Mouse (Mus musculus) kidney, postnatal 0 days (tissue): ENCODE data around the gene Rbm28. TPM values are rescaled to one million over a fixed set of nuclear protein-coding genes. Genes with fewer than 3 reads are reported as not detected.

Experiments used
- ATAC-seq: fragments of 200-750 bp; cut with Nextera tagmentation; replicated peaks from 2 replicates; pipeline ENCODE4 v1.8.0; 2017; ENCODE audit warnings: low read depth, moderate number of reproducible peaks, moderate TSS enrichment, moderate library complexity; ENCODE audit not compliant: low FRiP score
- DNase-seq: peaks from one replicate; pipeline ENCODE4 v3.0.0-alpha.2; 2016; ENCODE audit warnings: low spot score
- H3K27ac ChIP-seq: fragments of 300-500 bp; sonication (generic); 2 replicates; pipeline ENCODE4 v1.5.1; 2014; ENCODE audit warnings: mild to moderate bottlenecking
- H3K27me3 ChIP-seq: fragments of 300-500 bp; sonication (generic); 2 replicates; pipeline ENCODE4 v1.6.1; 2014; ENCODE audit warnings: low read length, mixed read lengths; ENCODE audit not compliant: insufficient read depth
- H3K36me3 ChIP-seq: fragments of 300-500 bp; sonication (generic); 2 replicates; pipeline ENCODE4 v1.6.1; 2014; ENCODE audit warnings: low read length, mixed read lengths; ENCODE audit not compliant: insufficient read depth
- H3K4me1 ChIP-seq: fragments of 300-500 bp; sonication (generic); replicated peaks from 2 replicates; pipeline ENCODE4 v1.6.1; 2014; ENCODE audit warnings: antibody characterized with exemption, low read length, mixed read lengths; ENCODE audit not compliant: insufficient read depth
- H3K4me2 ChIP-seq: fragments of 300-500 bp; sonication (generic); 2 replicates; pipeline ENCODE4 v1.6.1; 2014; ENCODE audit warnings: mild to moderate bottlenecking, low read length, moderate library complexity, mixed read lengths
- H3K4me3 ChIP-seq: fragments of 300-500 bp; sonication (generic); replicated peaks from 2 replicates; pipeline ENCODE4 v1.5.1; 2014; ENCODE audit warnings: low read depth, low read length
- H3K9ac ChIP-seq: fragments of 300-500 bp; sonication (generic); 2 replicates; pipeline ENCODE4 v1.6.1; 2014; ENCODE audit warnings: low read depth, low read length
- H3K9me3 ChIP-seq: fragments of 300-500 bp; sonication (generic); replicated peaks from 2 replicates; pipeline ENCODE4 v1.6.1; 2016; ENCODE audit warnings: low read length, inconsistent platforms, mixed read lengths
- CTCF ChIP-seq: IDR thresholded peaks from 2 replicates; pipeline ENCODE4 v1.5.1; 2016; ENCODE audit warnings: antibody characterized with exemption, low read depth, mild to moderate bottlenecking, moderate library complexity
- WGBS: fragments of 180-500 bp; shearing (Covaris S2); extraction: QIAGEN DNeasy Blood & Tissue Kit; methylation state at CpG from one replicate; pipeline ENCODE4 v1.1.7; 2014; 5-methylcytosine and 5-hydroxymethylcytosine counted together
- polyA plus RNA-seq: library from polyadenylated mRNA; unstranded; fragments of >200 nt; fragmentation: Nextera tagmentation; extraction: Ambion mirVana; gene quantifications from 2 replicates; pipeline ENCODE4 v1.2.1, GENCODE M21; 2015

The Rbm28 gene
- polyA plus RNA-seq, 1 experiment from 2014 or later: 26.6 TPM

DNA sequence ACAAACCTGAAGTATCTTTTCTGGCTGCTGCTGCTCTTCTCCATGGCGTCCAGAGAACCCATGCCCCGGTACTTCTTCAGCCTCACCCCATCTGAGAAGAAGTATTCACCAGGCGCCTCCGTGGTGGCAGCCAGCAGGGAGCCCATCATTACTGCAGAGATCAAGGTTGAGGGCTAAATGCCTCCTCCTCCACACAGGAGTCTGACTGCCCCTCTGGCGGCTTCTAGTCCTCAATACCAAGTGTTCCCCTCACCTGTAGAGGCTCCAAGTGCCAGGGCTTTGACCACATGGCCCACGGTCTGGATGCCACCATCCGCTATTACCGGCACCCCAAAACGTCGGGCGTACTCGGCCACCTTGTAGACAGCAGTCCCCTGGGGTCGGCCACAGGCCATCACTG, 38.3 kb upstream of the Rbm28 start:
- no peak for DNase-seq
- WGBS: 88% methylated on average over 13 of the region's 13 CpGs
- H3K9me3 ChIP-seq: no peaks in the 10 kb centered on the region
- peaks cover 24% of the 10 kb centered on the region for H3K36me3 ChIP-seq
- H3K4me2 ChIP-seq: no peak overlapping the region
- no peak overlapping the region for H3K27ac ChIP-seq
- H3K9ac ChIP-seq: no peak overlapping the region
- no peaks in the 10 kb centered on the region for H3K27me3 ChIP-seq
- ATAC-seq: no peak
- H3K4me3 ChIP-seq: no peak overlapping the region
- no peak for TF ChIP-seq CTCF
- no peaks in the 10 kb centered on the region for H3K4me1 ChIP-seq

DNA sequence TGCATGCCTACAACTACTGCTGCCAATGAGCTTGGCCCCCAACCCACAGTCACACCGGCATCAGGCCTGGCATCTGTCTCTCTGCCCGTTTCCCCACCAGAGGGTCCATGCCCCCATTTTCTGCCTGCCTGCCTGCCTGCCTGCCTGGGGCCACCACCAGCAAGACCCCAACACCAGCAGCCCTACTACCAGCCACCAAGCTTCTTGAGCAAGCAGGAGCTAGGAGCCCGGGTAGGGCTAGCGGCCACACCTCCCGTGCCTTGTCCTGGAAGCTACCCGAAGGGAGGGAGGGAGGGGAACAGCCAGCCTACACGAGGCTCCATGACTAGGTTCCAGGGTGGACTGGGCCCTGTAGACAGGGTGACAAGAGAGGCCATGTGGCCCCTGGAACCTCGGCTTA, 37.2 kb upstream of the Rbm28 start:
- Histone ChIP-seq H3K4me2 (no peak overlapping the region), H3K4me3 (no peak overlapping the region), H3K9ac (no peak overlapping the region), H3K9me3 (no peaks in the 10 kb centered on the region), H3K27me3 (no peaks in the 10 kb centered on the region), H3K36me3 (peaks cover 24% of the 10 kb centered on the region), H3K4me1 (no peaks in the 10 kb centered on the region), H3K27ac (no peak overlapping the region)
- no peak for DNase-seq
- TF ChIP-seq CTCF: no peak
- ATAC-seq: no peak
- WGBS: 79% methylated on average over 7 of the region's 8 CpGs

DNA sequence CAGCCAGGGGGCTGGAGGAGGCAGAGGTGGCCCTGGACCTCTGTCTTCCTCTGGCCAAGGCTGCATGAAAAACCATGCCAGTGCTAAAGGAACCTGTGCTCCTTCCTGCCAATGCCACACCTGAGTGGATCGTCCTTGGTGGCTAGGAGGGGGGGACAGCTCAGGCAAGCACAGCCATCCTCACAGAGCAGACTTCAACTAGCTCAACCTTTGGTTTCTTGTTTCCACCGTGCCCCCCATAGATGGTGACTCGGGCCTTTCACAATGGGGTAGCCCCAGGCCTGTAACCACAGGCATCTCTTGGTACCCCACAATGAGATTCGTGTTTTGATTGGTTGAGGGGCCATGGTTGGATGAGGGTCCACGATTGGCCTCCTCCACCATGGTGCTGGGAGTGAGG, 36.5 kb upstream of the Rbm28 start:
- ATAC-seq (no peak), DNase-seq (no peak)
- TF ChIP-seq CTCF: no peak
- H3K27ac ChIP-seq: no peak overlapping the region
- H3K4me3 ChIP-seq: no peak overlapping the region
- no peaks in the 10 kb centered on the region for H3K4me1 ChIP-seq
- no peaks in the 10 kb centered on the region for H3K9me3 ChIP-seq
- peaks cover 20% of the 10 kb centered on the region for H3K36me3 ChIP-seq
- H3K4me2 ChIP-seq: no peak overlapping the region
- no peak overlapping the region for H3K9ac ChIP-seq
- no peaks in the 10 kb centered on the region for H3K27me3 ChIP-seq
- 93% methylated on average over 5 of the region's 5 CpGs for WGBS

DNA sequence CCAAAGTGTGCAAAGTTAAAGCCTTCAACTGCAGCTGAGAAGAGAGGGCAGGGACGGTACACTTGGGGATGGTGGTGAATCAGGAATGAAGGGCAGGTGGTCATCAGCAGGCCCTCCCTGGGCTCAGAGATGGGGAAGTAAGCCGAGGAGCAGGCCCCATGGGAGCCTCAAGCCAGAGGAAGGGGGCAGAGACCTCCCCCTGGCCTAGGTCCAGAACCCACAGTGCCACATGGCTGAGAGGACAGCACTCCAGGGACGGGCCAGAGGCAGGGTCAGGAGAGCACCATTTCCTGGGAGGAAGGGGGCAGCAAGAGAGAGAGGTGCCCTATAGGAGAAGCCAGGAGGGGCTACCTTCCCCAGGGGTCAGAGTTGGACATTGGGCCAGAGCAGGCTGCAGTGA, 35.7 kb upstream of the Rbm28 start:
- Histone ChIP-seq H3K4me3 (no peak overlapping the region), H3K9ac (no peak overlapping the region), H3K4me2 (no peak overlapping the region), H3K36me3 (peaks cover 16% of the 10 kb centered on the region), H3K27ac (no peak overlapping the region), H3K4me1 (no peaks in the 10 kb centered on the region), H3K9me3 (no peaks in the 10 kb centered on the region), H3K27me3 (no peaks in the 10 kb centered on the region)
- TF ChIP-seq CTCF: no peak
- 60% methylated on average over 3 of the region's 3 CpGs for WGBS
- DNase-seq (no peak), ATAC-seq (no peak)

DNA sequence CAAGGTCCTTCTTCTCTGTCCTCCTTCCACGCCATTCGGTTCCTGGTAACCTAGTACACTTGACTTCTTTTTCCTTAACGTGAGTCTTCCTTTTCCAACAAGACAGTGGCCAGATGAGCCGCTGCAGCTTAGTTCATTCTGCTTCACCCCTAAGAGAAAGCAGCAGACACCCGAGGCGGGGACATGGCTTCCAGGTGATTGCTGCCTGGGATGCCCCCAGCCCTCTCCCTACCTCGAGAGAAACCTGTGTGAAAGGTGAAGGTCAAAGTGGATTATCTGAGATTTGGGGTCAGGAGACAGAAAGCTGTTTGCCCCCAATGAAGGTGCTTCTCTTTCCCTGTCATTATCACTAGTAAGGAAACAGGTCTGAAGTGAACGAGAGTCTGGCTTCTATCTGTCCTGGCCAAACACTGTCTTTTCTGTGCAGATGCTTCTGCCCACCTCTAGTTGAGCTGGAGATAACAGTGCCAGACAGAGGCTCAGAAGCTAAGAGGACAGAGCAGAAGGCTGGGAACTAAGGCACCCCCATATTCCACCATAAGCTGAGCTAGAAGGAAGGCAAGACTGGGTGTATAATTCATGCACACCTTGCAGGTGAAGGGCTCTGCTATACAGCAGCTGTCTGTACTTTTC, 34.5 kb upstream of the Rbm28 start:
- H3K27me3 ChIP-seq: no peaks in the 10 kb centered on the region
- H3K4me1 ChIP-seq: no peaks in the 10 kb centered on the region
- peaks cover 16% of the 10 kb centered on the region for H3K36me3 ChIP-seq
- no peaks in the 10 kb centered on the region for H3K9me3 ChIP-seq
- 40% methylated on average over 8 of the region's 8 CpGs for WGBS
- DNase-seq: no peak
- no peak overlapping the region for H3K27ac ChIP-seq
- no peak overlapping the region for H3K9ac ChIP-seq
- no peak for ATAC-seq
- no peak for TF ChIP-seq CTCF
- peak overlapping the region; percentile 46 for H3K4me2 ChIP-seq
- peak overlapping the region; percentile 15; the same call in 1 of the 2 replicates for H3K4me3 ChIP-seq

DNA sequence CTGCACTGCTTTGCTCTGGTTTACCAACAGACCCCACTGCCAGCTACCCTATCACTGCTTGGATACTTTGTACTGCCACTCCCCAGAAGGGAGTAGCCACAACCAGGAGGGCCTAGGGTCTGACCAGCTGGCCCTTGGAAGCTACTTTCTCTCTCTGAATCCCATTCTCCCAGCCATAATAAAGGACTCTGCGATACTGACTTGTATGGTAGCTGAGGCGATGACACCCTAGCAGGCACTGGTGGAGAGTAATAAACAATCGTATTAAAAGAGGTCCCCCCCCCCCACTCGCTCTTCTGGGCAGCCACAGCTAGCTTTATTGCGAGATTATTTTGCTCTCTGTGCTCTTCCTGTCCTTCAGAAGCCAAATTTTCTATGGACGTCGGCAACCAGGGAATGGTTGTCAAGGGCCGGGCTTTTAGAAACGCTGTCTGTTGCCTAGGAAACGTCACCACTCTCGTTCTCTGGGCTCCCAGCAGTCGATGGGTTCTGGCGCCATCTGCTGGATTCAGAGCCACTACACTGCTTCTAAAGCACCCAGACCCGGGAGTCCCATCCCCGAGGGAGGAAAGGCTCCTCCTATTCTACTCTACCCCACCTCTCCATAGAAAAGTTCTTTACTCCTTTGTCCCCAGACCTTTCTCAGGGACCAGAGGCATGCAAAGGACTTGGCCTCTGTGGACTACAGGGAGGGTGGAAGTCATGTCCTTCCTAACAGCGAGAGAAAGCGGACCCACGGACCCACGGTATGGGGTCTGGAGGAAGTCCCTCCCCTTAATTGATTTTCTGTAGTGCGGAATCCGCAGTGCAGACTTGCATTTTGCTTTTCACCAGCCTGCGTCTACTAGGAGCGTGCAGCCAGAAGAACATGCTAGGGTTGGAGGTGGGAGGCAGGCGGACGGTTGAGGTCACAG, 33.8 kb upstream of the Rbm28 start:
- no peak overlapping the region for H3K9ac ChIP-seq
- peak; percentile 95 for TF ChIP-seq CTCF
- ATAC-seq: peak; percentile 82
- no peak overlapping the region for H3K27ac ChIP-seq
- 11% methylated on average over 25 of the region's 25 CpGs for WGBS
- H3K36me3 ChIP-seq: peaks cover 13% of the 10 kb centered on the region
- H3K4me3 ChIP-seq: peak overlapping the region; percentile 15
- H3K4me1 ChIP-seq: no peaks in the 10 kb centered on the region
- DNase-seq: peak; percentile 99
- no peaks in the 10 kb centered on the region for H3K27me3 ChIP-seq
- no peaks in the 10 kb centered on the region for H3K9me3 ChIP-seq
- H3K4me2 ChIP-seq: peak overlapping the region; percentile 46
